Mouse (Mus musculus): ENCODE measurements around the gene Kcnj6. TPM values are rescaled to one million over a fixed set of nuclear protein-coding genes. Genes with fewer than 3 reads are reported as not detected.

Gene Kcnj6
- polyA plus RNA-seq, 1 experiment from 2014 or later, result not detected

GRCm38 (mm10) chr16:94718919-94719318 is 278.6 kb downstream of the Kcnj6 start:
- ATAC-seq (no peak), DNase-seq (ENCODE audit: low spot score) (no peak)
- 71% methylated on average over 4 of the region's 4 CpGs for WGBS
- TF ChIP-seq CTCF (IDR thresholded peaks at IDR 0.05) (no peak), EP300 (IDR thresholded peaks at IDR 0.05) (no peak)
- Histone ChIP-seq H3K36me3 (ENCODE audit: insufficient read depth, low read length) (no peaks in the 10 kb centered on the region), H3K4me3 (ENCODE audit: low read depth, low read length) (no peak overlapping the region), H3K27ac (ENCODE audit: low read length) (no peak overlapping the region), H3K4me1 (ENCODE audit: insufficient read depth, low read depth, low read length) (no peaks in the 10 kb centered on the region), H3K9ac (replicated peaks; ENCODE audit: low read depth) (no peak overlapping the region), H3K9me3 (ENCODE audit: low read length) (no peaks in the 10 kb centered on the region), H3K4me2 (replicated peaks; ENCODE audit: low read depth, low read length) (no peak overlapping the region), H3K27me3 (replicated peaks; ENCODE audit: insufficient read depth, low read length) (0 out of 2 replicates have a peak, but pooled peaks cover 3% of the 10 kb centered on the region)

GRCm38 (mm10) chr16:94717051-94717450 is 280.4 kb downstream of the Kcnj6 start:
- Histone ChIP-seq H3K36me3 (ENCODE audit: insufficient read depth, low read length) (no peaks in the 10 kb centered on the region), H3K4me1 (ENCODE audit: insufficient read depth, low read depth, low read length) (no peaks in the 10 kb centered on the region), H3K27ac (ENCODE audit: low read length) (no peak overlapping the region), H3K4me2 (replicated peaks; ENCODE audit: low read depth, low read length) (no peak overlapping the region), H3K4me3 (ENCODE audit: low read depth, low read length) (no peak overlapping the region), H3K9ac (replicated peaks; ENCODE audit: low read depth) (no peak overlapping the region), H3K9me3 (ENCODE audit: low read length) (no peaks in the 10 kb centered on the region), H3K27me3 (replicated peaks; ENCODE audit: insufficient read depth, low read length) (0 out of 2 replicates have a peak, but pooled peaks cover under 1% of the 10 kb centered on the region)
- no peak for TF ChIP-seq CTCF (IDR thresholded peaks at IDR 0.05)
- TF ChIP-seq EP300 (IDR thresholded peaks at IDR 0.05), result no peak
- DNase-seq (ENCODE audit: low spot score), result no peak
- ATAC-seq, result no peak
- WGBS, result 90% methylated on average over 11 of the region's 11 CpGs

- H3K36me3 ChIP-seq (ENCODE audit: insufficient read depth, low read length), result no peaks in the 10 kb centered on the region
- H3K9me3 ChIP-seq (ENCODE audit: low read length), result no peaks in the 10 kb centered on the region
- no peaks in the 10 kb centered on the region for H3K4me1 ChIP-seq (ENCODE audit: insufficient read depth, low read depth, low read length)
- H3K27ac ChIP-seq (ENCODE audit: low read length), result no peak overlapping the region
- H3K27me3 ChIP-seq (replicated peaks; ENCODE audit: insufficient read depth, low read length), result no peaks in the 10 kb centered on the region
- TF ChIP-seq EP300 (IDR thresholded peaks at IDR 0.05), result no peak
- TF ChIP-seq CTCF (IDR thresholded peaks at IDR 0.05), result no peak
- no peak overlapping the region for H3K4me3 ChIP-seq (ENCODE audit: low read depth, low read length)
- DNase-seq (ENCODE audit: low spot score) (no peak), ATAC-seq (no peak)
- no peak overlapping the region for H3K9ac ChIP-seq (replicated peaks; ENCODE audit: low read depth)
- 62% methylated on average over 14 of the region's 14 CpGs for WGBS
- H3K4me2 ChIP-seq (replicated peaks; ENCODE audit: low read depth, low read length), result no peak overlapping the region
Observed at GRCm38 (mm10) chr16:94714483-94714882, 283.0 kb downstream of the Kcnj6 start.

- peak overlapping the region; percentile 54 for H3K4me2 ChIP-seq (replicated peaks; ENCODE audit: low read depth, low read length)
- H3K27ac ChIP-seq (ENCODE audit: low read length), result no peak overlapping the region
- no peak overlapping the region for H3K9ac ChIP-seq (replicated peaks; ENCODE audit: low read depth)
- no peaks in the 10 kb centered on the region for H3K27me3 ChIP-seq (replicated peaks; ENCODE audit: insufficient read depth, low read length)
- TF ChIP-seq EP300 (IDR thresholded peaks at IDR 0.05), result no peak
- peak; percentile 97 for TF ChIP-seq CTCF (IDR thresholded peaks at IDR 0.05)
- no peaks in the 10 kb centered on the region for H3K36me3 ChIP-seq (ENCODE audit: insufficient read depth, low read length)
- WGBS, result 7% methylated on average over 25 of the region's 25 CpGs
- ATAC-seq, result peak; percentile 96
- DNase-seq (ENCODE audit: low spot score), result peak; percentile 89
- no peak overlapping the region for H3K4me3 ChIP-seq (ENCODE audit: low read depth, low read length)
- no peaks in the 10 kb centered on the region for H3K4me1 ChIP-seq (ENCODE audit: insufficient read depth, low read depth, low read length)
- H3K9me3 ChIP-seq (ENCODE audit: low read length), result no peaks in the 10 kb centered on the region
Observed at GRCm38 (mm10) chr16:94713480-94714094, 283.9 kb downstream of the Kcnj6 start.

GRCm38 (mm10) chr16:94701971-94702370 is 295.5 kb downstream of the Kcnj6 start:
- Histone ChIP-seq H3K4me2 (replicated peaks; ENCODE audit: low read depth, low read length) (no peak overlapping the region), H3K27ac (ENCODE audit: low read length) (no peak overlapping the region), H3K36me3 (ENCODE audit: insufficient read depth, low read length) (no peaks in the 10 kb centered on the region), H3K4me1 (ENCODE audit: insufficient read depth, low read depth, low read length) (no peaks in the 10 kb centered on the region), H3K4me3 (ENCODE audit: low read depth, low read length) (no peak overlapping the region), H3K9me3 (ENCODE audit: low read length) (no peaks in the 10 kb centered on the region), H3K9ac (replicated peaks; ENCODE audit: low read depth) (no peak overlapping the region), H3K27me3 (replicated peaks; ENCODE audit: insufficient read depth, low read length) (no peaks in the 10 kb centered on the region)
- ATAC-seq (no peak), DNase-seq (ENCODE audit: low spot score) (no peak)
- WGBS, result 76% methylated on average over 4 of the region's 4 CpGs
- TF ChIP-seq CTCF (IDR thresholded peaks at IDR 0.05) (no peak), EP300 (IDR thresholded peaks at IDR 0.05) (no peak)

- H3K27me3 ChIP-seq (replicated peaks; ENCODE audit: insufficient read depth, low read length), result no peaks in the 10 kb centered on the region
- no peaks in the 10 kb centered on the region for H3K4me1 ChIP-seq (ENCODE audit: insufficient read depth, low read depth, low read length)
- no peak overlapping the region for H3K4me2 ChIP-seq (replicated peaks; ENCODE audit: low read depth, low read length)
- H3K9ac ChIP-seq (replicated peaks; ENCODE audit: low read depth), result no peak overlapping the region
- no peak overlapping the region for H3K4me3 ChIP-seq (ENCODE audit: low read depth, low read length)
- TF ChIP-seq CTCF (IDR thresholded peaks at IDR 0.05), result no peak
- TF ChIP-seq EP300 (IDR thresholded peaks at IDR 0.05), result no peak
- WGBS, result 70% methylated on average over 4 of the region's 4 CpGs
- no peak overlapping the region for H3K27ac ChIP-seq (ENCODE audit: low read length)
- no peak for DNase-seq (ENCODE audit: low spot score)
- no peaks in the 10 kb centered on the region for H3K9me3 ChIP-seq (ENCODE audit: low read length)
- H3K36me3 ChIP-seq (ENCODE audit: insufficient read depth, low read length), result no peaks in the 10 kb centered on the region
- no peak for ATAC-seq
Observed at GRCm38 (mm10) chr16:94701141-94701540, 296.4 kb downstream of the Kcnj6 start.

Small RNA genes within 50 kb of the gene (microRNA-seq; reads per million reads assigned to microRNA genes)
- gene Gm22745, result not detected
